Mouse (Mus musculus) hindlimb bud, embryonic 11.5 days (tissue): Measurements from ENCODE around the gene C9orf72.

ENCODE experiments used
- DNase-seq: peaks from one replicate; pipeline ENCODE4 v3.0.0-alpha.2; 2012; ENCODE audit warnings: low read depth, low spot score; ENCODE audit errors: extremely low spot score

The C9orf72 gene

GRCm38 (mm10) chr4:35177926-35178645, 47.9 kb downstream of the C9orf72 start:
- no peak for DNase-seq

GRCm38 (mm10) chr4:35175566-35175965, 50.4 kb downstream of the C9orf72 start:
- no peak for DNase-seq

GRCm38 (mm10) chr4:35173551-35173950, 52.4 kb downstream of the C9orf72 start:
- no peak for DNase-seq

DNA sequence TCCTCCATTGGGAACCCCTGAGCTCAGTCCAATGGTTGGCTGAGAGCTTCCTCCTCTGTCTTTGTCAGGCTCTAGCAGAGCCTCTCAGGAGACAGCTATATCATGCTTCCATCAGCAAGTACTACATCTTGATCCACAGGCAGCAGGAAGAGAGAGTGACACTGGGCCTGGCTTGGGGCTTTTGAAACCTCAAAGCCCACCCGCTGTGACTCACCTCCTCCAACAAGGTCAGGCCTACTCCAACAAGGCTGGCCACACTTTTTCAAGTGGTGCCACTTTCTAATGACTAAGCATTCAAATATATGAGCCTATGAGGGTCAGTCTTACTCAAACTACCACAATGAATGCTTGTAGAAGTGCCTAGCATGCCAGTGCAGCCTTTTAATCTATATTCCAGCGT, 53.5 kb downstream of the C9orf72 start:
- DNase-seq = no peak

DNA sequence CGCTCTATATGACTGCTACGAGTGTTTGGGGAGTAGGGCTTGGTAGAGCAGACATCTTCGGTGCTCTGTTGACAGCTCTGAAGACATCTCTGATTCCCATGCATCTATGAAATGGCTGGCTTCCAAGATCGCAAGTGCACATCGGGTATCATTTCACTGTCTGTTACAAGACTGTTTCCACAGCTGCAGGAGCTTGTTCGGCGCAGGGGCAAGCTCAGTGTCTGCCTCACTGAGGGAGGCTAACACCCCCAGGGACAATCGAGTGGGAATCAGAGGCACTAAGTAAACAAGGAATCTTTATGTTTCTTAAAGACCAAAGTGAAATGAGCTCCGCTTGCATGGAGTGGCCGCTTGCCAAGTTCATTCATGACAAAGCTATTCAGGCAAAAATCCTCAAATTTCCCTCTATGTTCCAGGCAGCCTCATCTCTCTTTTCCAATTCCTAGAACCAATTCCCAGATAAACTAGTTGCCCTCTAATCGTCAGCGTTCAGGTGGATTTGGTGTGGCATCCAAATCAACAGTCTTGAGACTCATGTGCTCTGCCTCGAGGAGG, 56.3 kb downstream of the C9orf72 start:
- no peak for DNase-seq

DNA sequence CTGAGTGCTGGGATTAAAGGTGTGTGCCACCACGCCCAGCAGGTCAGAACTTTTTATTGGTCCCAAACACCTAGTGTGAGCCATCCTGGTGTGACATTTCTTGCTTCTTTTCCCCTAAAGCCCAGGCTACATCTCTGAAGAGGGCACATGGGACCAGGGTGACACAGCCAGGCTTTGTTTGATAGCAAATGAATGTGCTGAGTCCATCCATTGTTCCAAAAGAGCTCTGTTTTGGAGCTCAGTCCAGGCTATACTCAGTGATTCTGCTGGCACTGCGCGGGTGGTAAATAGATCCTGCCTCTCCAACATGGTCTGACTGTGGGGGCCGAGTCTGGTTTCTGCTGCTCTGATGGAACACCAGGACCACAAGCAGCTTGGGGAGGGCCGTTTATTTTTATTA, 58.1 kb downstream of the C9orf72 start:
- no peak for DNase-seq

GRCm38 (mm10) chr4:35165947-35166346, 60.0 kb downstream of the C9orf72 start:
- no peak for DNase-seq

DNA sequence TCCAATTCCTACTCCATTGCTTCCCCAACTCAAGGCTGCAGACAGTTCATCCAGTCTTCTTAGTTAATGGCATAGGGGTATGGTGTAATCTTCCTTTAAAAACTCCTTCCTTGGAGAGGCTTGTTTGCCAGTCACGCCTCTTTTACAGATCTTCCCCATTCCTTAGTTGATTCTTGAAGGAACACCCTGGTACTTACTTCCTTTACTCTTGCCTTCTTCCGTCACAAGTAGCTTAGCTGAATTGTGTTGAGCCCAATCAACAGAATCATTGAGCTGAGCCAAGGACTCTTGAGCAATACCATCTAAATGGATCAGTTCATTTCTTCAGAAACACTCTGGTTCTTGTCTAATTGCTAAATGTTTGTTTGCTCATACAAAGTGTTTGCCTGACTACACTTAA, 60.7 kb downstream of the C9orf72 start:
- DNase-seq = no peak

GRCm38 (mm10) chr4:35157815-35158214, 68.2 kb downstream of the C9orf72 start:
- no peak for DNase-seq

GRCm38 (mm10) chr4:35156751-35157611, 69.0 kb downstream of the C9orf72 start, which contains the start of gene Mob3b:
TSS of gene Mob3b (minus strand) at chr4:35157484.
- DNase-seq = peak; percentile 39

DNA sequence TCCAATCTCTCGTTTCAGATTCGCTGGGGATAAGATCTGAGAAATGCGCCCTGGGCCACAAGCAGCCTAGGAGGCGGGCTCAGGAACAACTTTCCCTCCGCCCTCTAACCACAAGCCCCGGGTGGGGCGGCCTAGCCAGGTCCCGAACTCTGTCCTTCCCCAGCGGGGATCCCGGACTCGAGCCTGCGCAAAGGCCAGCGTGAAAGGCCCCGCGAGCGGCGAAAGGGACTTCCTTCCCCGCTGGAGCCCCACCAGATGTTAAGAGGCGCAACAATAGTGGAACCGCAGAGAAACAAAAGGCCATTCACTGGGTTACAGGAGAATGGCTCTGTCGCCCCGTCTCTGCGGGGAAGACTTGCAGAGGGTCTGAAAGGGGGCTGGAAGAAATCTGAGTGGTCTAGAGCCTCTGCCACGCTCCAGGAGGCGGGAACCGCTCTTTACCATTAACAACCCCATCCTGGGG, 69.8 kb downstream of the C9orf72 start:
- DNase-seq = no peak

DNA sequence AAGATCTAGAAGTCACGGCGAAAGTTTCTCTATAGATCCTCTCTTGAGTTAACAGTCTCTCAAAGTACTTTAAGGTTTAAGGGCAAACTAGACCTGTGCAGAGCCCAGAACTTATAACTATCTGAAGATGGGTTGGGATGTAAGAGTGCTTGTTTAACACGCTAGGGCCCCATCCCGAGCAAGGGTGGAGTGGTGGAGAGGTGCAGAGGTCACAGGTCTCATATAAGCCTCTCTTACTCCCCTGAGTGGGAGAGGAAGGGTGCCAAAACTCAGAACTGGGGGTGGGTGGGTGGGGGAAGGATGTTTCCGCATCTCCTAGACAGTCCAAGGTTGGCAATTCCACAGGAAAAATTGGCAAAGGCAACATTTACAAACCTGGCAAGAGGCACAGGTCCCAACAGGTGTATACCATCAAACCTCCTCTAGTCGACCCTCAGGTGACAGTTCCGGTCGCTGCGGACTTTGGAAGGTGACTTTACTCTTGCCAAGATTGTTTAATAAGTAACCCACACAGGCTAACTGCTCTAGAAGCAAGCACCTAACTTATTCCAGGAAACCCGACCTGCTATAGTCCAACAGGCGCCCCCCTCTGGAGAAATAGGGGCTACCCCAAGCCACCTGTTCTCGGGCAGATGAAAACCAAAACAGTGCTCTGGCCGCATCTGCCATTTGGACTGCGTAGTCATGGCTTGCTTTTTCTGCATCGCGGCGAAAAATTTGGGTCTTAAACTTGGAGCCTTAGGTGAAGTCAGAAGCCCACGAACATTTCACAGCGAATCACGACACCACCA, 70.6 kb downstream of the C9orf72 start:
- no peak for DNase-seq

- DNase-seq = no peak
Measured at GRCm38 (mm10) chr4:35154051-35154450, 71.9 kb downstream of the C9orf72 start.

- DNase-seq = no peak
Measured at GRCm38 (mm10) chr4:35151756-35152155, 74.2 kb downstream of the C9orf72 start, which contains the start of gene Ifnk. TSS of gene Ifnk (plus strand) at chr4:35152056.

GRCm38 (mm10) chr4:35150706-35151105, 75.3 kb downstream of the C9orf72 start:
- no peak for DNase-seq

DNA sequence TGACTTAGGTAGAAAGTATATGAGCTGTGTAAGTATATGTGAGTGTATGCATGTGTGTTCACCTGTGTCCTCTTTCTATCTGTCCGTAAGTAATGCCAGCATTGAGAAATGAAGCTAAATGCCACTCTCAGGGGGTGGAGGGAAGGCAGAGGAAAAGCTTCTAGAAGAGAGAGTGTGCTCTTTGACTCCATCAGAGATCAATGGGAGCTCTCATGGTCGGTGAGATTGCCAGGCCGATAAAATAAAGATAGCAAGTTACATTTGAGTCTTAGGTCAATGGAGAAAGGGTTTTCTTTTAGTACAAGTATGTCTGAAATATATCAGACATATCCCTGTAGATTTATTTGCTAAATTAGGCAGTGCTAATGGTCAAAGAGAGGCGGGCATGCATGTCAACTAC, 77.6 kb downstream of the C9orf72 start:
- DNase-seq = no peak

DNA sequence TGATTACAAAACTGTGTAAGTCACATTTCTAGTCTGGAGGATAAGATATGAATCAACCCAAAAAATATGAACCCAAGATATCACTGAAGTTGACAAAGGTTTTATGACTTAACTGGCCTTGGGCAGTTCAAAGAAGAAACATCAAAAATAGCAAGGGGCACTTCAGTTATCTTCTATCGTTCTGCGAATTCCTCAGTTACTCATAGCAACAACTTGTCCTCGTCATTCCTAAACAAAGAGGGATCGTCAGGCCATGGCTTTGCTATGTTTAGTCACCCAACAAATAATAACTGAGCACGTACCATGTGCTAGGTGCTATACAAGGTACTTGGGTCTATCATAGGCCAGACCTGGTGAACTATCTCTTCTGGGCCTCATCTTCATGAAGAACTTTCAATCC, 79.4 kb downstream of the C9orf72 start:
- DNase-seq = no peak

DNA sequence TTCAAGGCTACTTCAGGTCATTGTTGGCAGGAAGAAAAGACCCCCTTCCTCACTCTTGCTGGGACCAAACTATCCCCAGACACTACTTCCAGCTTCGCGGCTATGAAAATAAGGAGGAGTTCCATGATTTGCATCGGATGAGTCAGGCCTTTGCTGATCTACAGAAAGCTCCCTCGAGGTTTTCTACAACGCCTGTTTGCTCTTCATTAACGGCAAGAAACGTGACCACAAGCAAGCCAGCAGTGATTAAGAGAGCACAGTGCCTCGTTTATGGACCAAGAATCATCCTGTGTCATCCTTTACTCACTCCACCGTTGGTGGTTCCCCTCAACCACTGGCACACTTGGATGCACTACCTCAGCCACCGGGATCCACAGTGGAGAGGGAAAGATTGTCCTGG, 80.2 kb downstream of the C9orf72 start:
- no peak for DNase-seq

DNA sequence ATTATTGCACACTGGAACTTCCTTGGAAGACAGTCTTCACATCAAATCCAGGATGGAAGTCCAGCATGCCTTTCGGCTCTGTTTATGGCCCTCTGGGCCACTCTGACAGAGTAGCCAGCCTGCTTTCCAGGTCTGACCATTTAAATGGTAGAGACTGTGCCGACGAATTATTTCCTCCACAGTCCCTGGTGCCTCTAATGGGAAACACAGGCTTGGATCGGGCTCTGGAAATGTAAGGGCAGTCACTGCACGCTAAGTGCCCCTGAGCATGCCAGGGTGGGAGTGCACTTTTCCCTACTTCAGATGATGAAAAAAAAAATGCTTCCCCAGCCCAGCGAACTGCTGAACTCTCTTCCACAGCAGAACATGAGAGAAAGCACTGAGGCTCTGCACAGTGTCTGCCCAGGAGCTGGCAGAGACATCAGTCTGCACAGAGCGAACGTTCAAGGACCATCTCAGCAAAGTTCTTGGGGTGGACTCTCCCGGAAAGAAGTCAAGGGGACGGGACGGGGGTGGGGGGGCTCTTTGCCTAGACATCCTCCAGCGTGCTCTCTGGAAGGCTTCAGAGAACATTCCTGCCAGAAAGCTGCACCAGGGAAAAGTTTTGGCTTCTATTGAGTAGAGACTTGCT, 82.4 kb downstream of the C9orf72 start:
- DNase-seq = no peak
